Mouse (Mus musculus) intestine, embryonic 16.5 days (tissue): ENCODE data around the gene Smtnl1. TPM values are rescaled to one million over a fixed set of nuclear protein-coding genes. Genes with fewer than 3 reads are reported as not detected.
A peak's percentile ranks its signal among the peaks of the same experiment; 100 is the strongest.

Source experiments
- ATAC-seq: fragments of 200-750 bp; cut with Nextera tagmentation; 2 replicates; pipeline ENCODE4 v1.8.0; 2017; ENCODE audit warnings: moderate TSS enrichment, moderate library complexity
- H3K27ac ChIP-seq: fragments of 300-500 bp; sonication (generic); 2 replicates; pipeline ENCODE4 v1.5.1; 2014; ENCODE audit warnings: mild to moderate bottlenecking, low read length
- H3K27me3 ChIP-seq: fragments of 300-500 bp; sonication (generic); replicated peaks from 2 replicates; pipeline ENCODE4 v1.6.1; 2014; ENCODE audit warnings: low read length, control low read depth, mixed read lengths; ENCODE audit not compliant: control insufficient read depth, insufficient read depth
- H3K36me3 ChIP-seq: fragments of 300-500 bp; sonication (generic); 2 replicates; pipeline ENCODE4 v1.6.1; 2014; ENCODE audit warnings: low read length, control low read depth; ENCODE audit not compliant: control insufficient read depth, insufficient read depth
- H3K4me1 ChIP-seq: fragments of 300-500 bp; sonication (generic); 2 replicates; pipeline ENCODE4 v1.6.1; 2014; ENCODE audit warnings: low read length, control low read depth, mixed read lengths; ENCODE audit not compliant: control insufficient read depth, insufficient read depth
- H3K4me2 ChIP-seq: fragments of 300-500 bp; sonication (generic); 2 replicates; pipeline ENCODE4 v1.6.1; 2014; ENCODE audit warnings: low read depth, low read length, control low read depth
- H3K4me3 ChIP-seq: fragments of 300-500 bp; sonication (generic); 2 replicates; pipeline ENCODE4 v1.5.1; 2014; ENCODE audit warnings: mild to moderate bottlenecking, low read length
- H3K9ac ChIP-seq: fragments of 300-500 bp; sonication (generic); 2 replicates; pipeline ENCODE4 v1.6.1; 2014; ENCODE audit warnings: low read depth, low read length
- H3K9me3 ChIP-seq: fragments of 300-500 bp; sonication (generic); 2 replicates; pipeline ENCODE4 v1.6.1; 2016; ENCODE audit warnings: low read length, control low read depth; ENCODE audit not compliant: control insufficient read depth
- WGBS: fragments of 180-500 bp; shearing (Covaris S2); extraction: QIAGEN DNeasy Blood & Tissue Kit; methylation state at CpG from one replicate; pipeline ENCODE4 v1.1.7; 2014; 5-methylcytosine and 5-hydroxymethylcytosine counted together
- polyA plus RNA-seq: library from polyadenylated mRNA; unstranded; fragments of >200 nt; fragmentation: Nextera tagmentation; extraction: Ambion mirVana; gene quantifications from 2 replicates; pipeline ENCODE4 v1.2.1, GENCODE M21; 2015

The Smtnl1 gene
- 0.10 and 0.17 TPM in 2 replicates for polyA plus RNA-seq

DNA sequence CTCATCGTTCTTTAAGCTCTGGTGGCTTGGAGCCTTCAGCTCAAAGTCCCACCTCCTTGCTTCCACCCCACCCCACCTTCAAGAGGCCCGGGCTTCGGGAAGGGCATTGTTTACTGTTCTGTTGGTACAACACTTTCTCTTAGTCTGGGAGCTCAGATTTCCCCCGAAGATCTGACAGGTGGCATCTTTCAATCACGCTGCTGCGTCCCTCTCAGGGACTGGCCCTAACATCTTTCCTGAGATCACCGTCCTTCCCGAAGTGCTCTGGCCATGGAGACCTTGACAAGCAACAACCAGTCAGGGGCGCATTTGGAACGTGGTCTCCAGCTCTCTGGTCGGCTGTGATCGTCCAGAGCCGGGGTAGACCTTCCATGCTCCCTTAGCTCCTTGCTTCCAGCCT lies at the start of gene Smtnl1:
TSS of gene Smtnl1 (minus strand) at position 101 of the 400 bp plus-strand sequence.
- peaks cover 11% of the 10 kb centered on the region for H3K27me3 ChIP-seq
- 0 out of 2 replicates have a peak, but pooled peaks cover 2% of the 10 kb centered on the region for H3K4me1 ChIP-seq
- H3K4me2 ChIP-seq = no peak within 1 kb of the TSS
- ATAC-seq = no peak
- no peak within 1 kb of the TSS for H3K27ac ChIP-seq
- WGBS = 42% methylated on average over 13 of the region's 13 CpGs
- no peaks in the 10 kb centered on the region for H3K36me3 ChIP-seq
- H3K4me3 ChIP-seq = no peak within 1 kb of the TSS
- H3K9ac ChIP-seq = no peak within 1 kb of the TSS
- no peaks in the 10 kb centered on the region for H3K9me3 ChIP-seq

DNA sequence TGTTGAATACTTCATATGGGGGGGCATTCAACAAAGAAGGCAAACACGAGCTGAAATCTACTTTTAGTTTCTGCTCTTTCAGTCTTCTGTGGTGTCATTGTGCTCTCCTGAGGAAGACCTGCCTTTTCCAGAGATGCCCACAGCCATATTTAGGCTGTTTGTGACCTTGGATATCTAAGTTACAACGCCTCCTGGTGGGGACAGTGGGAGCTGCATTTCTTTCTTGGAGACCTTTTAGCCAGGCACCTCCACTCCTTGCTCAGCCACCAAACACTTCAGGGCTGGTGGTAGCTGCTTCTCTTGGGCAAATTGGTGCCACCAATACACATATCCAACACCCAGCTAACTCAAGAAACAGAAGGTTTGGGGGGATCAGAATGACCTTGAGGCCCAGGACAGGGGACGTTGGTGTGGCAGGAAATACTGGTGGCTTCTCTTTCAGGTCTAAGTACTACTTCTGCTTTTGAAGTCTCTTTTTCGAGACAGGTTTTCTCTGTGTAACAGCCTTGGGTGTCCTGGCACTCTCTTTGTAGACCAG lies 48.2 kb upstream of the Smtnl1 start:
- Histone ChIP-seq H3K4me3 (no peak overlapping the region), H3K27me3 (peaks cover 78% of the 10 kb centered on the region), H3K4me1 (peaks cover 17% of the 10 kb centered on the region), H3K4me2 (no peak overlapping the region), H3K9ac (no peak overlapping the region), H3K9me3 (no peaks in the 10 kb centered on the region), H3K36me3 (no peaks in the 10 kb centered on the region), H3K27ac (no peak overlapping the region)
- ATAC-seq = no peak
- WGBS = 64% methylated on average over 4 of the region's 4 CpGs

DNA sequence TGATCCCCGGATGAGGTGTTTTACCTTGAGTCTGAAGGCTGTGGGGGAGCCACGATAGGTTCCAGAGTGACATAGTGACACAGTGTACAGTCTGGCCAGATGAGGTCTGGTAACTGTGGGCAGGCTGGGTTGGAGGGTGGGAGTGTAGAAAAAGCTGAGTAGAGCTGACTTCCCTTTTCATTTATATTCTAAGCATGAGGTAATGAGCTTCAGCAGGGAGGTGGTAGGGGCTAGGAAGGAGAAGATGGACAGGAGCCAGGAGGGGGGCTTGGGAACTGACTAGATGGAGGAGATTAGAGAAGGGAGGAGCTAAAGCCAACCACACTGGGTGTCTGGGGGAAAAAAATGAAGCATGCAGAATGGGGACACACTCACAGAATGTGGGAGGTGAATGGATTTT lies 46.5 kb upstream of the Smtnl1 start:
- peaks cover 64% of the 10 kb centered on the region for H3K27me3 ChIP-seq
- WGBS = 60% methylated on average over 2 of the region's 2 CpGs
- H3K4me1 ChIP-seq = peaks cover 20% of the 10 kb centered on the region
- no peaks in the 10 kb centered on the region for H3K9me3 ChIP-seq
- no peak overlapping the region for H3K4me2 ChIP-seq
- H3K4me3 ChIP-seq = no peak overlapping the region
- ATAC-seq = no peak
- H3K36me3 ChIP-seq = no peaks in the 10 kb centered on the region
- H3K27ac ChIP-seq = no peak overlapping the region
- no peak overlapping the region for H3K9ac ChIP-seq

DNA sequence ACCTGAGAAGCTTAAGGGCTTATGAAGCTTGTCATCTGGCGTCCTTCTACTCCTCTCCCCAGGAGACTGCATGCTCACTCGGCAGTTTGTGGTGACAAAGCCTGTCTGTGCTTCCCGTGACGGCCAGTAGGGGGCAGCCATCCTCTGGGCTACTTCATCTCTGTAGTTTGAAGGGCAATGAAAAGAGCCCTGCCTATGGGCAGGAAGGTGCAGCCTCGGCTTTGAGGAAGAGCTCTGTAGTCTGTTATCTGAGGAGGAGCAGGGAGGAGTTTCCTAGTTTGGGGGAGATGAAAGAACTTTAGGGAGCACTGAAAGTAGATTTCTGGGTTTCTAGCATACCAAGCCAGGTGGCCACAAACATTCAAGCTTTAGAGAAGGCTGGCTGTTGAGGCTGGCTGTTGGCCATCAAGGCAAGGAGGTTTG lies 46.1 kb upstream of the Smtnl1 start:
- Histone ChIP-seq H3K4me3 (no peak overlapping the region), H3K4me1 (peaks cover 20% of the 10 kb centered on the region), H3K4me2 (no peak overlapping the region), H3K27ac (no peak overlapping the region), H3K36me3 (no peaks in the 10 kb centered on the region), H3K27me3 (peaks cover 60% of the 10 kb centered on the region), H3K9me3 (no peaks in the 10 kb centered on the region), H3K9ac (no peak overlapping the region)
- 8% methylated on average over 5 of the region's 5 CpGs for WGBS
- no peak for ATAC-seq

DNA sequence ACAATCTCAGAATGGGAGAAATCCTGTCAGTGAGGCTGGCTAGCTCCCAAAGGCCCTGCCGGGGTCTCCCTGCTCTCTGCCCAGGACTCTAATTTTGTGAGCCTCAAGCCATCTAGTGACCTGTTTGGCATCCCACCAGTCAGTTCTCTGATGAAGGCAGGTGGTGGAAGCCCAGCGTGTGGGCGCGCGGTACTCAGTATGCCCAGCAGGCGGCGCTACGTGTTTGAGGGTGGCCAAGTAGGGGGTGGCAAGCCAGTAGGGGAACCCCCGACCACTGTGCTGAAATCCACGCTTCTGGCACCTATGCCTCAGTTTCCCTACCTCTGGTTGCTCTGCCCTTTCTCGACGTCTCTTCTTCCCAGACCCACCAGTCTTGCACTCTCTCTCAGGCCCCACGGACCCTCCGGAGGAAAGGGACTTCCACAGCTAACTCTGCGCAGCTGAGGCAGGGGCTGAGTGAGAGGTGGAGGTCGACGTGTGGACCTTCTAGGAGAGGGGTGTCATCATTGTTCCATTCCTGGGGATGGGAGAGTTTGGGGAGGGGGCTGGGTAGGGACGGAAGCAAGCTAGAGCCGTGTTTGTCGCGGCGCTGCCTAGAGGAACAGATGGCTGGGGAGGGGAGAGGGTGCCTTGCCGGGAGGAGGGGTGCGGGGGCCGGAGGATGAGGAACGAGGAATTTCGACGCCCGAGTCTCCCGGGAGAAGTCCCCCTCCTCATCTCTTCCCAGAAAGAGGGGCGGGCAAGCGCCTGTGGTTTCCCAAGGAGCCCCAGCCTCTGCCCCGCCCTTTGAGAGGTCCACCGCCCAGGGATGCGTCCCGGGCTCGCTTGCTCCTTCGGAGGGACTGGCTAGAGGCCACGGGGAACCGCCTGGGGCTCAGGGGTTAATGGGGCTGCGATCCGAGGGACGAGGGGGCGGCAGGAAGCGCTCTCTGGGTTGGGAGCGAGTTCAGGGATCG lies 43.4 kb upstream of the Smtnl1 start:
- no peaks in the 10 kb centered on the region for H3K9me3 ChIP-seq
- H3K9ac ChIP-seq = peak overlapping the region; percentile 62
- 2% methylated on average over 46 of the region's 47 CpGs for WGBS
- peak overlapping the region; percentile 78 for H3K4me2 ChIP-seq
- peaks cover 4% of the 10 kb centered on the region for H3K36me3 ChIP-seq
- no peak overlapping the region for H3K27ac ChIP-seq
- peak overlapping the region; percentile 40 for H3K4me3 ChIP-seq
- peaks cover 35% of the 10 kb centered on the region for H3K27me3 ChIP-seq
- peaks cover 11% of the 10 kb centered on the region for H3K4me1 ChIP-seq
- ATAC-seq = peak; percentile 52

DNA sequence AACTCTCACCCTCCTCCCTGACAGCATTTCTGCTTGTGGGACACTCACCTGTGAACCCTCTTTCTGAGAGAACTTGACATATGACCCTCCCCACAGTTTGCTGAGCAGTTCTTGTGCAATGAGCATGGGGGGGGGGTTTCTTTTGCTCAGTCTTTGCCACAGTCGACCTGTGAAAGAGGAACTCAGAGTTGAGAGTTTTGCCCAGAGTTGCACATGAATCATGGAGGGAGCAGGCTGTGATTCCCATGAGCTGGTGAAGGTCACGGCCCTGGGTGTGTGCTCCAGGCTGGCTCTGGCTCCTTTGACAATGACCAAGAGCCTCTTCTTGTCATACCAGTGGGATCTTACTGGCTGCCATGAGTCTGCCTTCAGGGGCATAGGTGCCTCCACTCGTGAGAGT lies 39.8 kb upstream of the Smtnl1 start:
- H3K4me3 ChIP-seq = no peak overlapping the region
- no peak for ATAC-seq
- no peak overlapping the region for H3K4me2 ChIP-seq
- H3K9me3 ChIP-seq = no peaks in the 10 kb centered on the region
- no peak overlapping the region for H3K27ac ChIP-seq
- H3K27me3 ChIP-seq = peaks cover 16% of the 10 kb centered on the region
- no peak overlapping the region for H3K9ac ChIP-seq
- H3K4me1 ChIP-seq = peaks cover 11% of the 10 kb centered on the region
- WGBS = 75% methylated on average over 3 of the region's 3 CpGs
- H3K36me3 ChIP-seq = peaks cover 8% of the 10 kb centered on the region

DNA sequence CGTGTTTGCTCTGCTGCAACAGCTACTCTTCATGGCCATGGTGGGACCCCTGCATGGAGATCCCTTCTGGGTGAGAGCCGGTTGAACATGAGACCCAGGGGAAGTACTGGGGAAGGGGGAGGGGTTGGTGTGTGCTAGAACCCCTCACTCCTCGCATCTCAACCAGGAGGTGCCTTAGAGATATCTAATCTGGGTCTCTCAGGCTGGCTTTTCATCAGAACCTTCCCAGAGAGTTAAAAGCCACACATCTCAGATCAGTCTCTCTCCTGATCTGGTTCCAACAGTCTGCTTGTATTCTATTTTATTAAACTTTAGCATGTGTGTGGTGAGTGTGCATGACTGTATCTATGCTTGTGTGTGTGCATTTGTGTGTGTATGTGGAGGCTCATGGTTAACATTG lies 39.0 kb upstream of the Smtnl1 start:
- H3K27ac ChIP-seq = no peak overlapping the region
- no peak for ATAC-seq

DNA sequence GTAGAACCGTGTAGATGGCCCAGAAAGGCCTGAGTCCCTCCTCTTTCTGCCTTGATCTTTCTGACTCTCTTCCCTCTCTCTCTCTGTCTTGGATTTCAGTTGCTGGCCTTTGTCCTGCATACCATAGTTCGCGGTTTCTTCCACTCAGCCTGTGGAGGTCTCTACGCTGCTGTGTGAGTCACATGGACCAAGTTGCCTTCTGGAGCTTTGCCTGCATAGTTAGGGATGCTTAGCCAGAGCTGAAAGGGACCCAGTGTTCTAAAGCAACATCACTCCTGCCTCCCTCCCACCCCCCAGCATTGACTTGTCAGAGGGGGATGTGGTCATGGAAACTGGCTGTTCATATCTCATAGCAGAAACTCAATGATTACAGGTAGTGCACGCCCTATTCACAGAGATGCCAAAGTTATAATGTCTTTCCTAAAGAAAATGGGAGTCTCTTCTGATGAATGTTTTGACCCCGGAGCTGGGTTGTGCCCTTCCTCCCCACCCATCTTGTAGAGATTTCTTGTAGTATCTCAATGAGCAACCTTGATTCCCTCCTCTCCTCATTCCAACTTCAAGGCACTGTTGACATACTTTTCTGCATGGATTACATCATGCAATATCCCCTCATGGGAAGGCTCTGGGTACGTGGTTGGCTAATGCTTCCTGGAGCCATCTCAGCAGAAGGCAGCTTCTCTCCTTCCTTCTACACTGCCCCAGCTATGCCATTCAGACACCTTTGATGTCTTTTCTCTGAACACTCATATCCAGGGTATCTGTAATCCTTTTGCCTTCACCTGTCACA lies 37.7 kb upstream of the Smtnl1 start:
- Histone ChIP-seq H3K4me1 (no peaks in the 10 kb centered on the region), H3K4me2 (no peak overlapping the region), H3K4me3 (no peak overlapping the region), H3K27me3 (no peaks in the 10 kb centered on the region), H3K27ac (no peak overlapping the region), H3K9ac (no peak overlapping the region), H3K36me3 (peaks cover 11% of the 10 kb centered on the region), H3K9me3 (no peaks in the 10 kb centered on the region)
- no peak for ATAC-seq
- 84% methylated on average over 7 of the region's 7 CpGs for WGBS

More for the DNA sequence above, 39.0 kb upstream of the Smtnl1 start:
- WGBS = 78% methylated on average over 3 of the region's 3 CpGs
- Histone ChIP-seq H3K4me2 (no peak overlapping the region), H3K4me3 (no peak overlapping the region), H3K4me1 (peaks cover 10% of the 10 kb centered on the region), H3K9me3 (no peaks in the 10 kb centered on the region), H3K27me3 (peaks cover 8% of the 10 kb centered on the region), H3K9ac (no peak overlapping the region), H3K36me3 (peaks cover 11% of the 10 kb centered on the region)

DNA sequence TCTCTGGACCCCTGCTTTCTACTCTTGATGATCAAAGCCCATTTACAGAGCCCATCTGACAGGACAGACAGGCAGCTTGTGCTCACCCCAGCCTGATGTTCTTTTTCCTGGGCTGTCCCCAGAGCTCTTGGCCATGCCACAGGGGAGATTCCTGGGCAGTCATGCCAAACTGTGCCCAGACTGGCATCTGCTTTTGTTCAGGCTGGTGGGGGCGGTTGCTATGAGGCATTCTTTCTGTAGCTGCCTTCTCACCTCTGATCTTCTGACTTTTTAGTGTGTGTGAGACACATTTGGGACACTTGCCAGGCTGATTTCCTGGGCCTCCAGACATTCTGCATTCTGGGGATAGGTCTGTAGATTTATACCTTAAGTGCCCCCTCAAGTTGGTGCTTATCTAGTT lies 36.1 kb upstream of the Smtnl1 start:
- Histone ChIP-seq H3K4me2 (no peak overlapping the region), H3K27ac (no peak overlapping the region), H3K9me3 (no peaks in the 10 kb centered on the region), H3K9ac (no peak overlapping the region), H3K27me3 (no peaks in the 10 kb centered on the region), H3K36me3 (peaks cover 11% of the 10 kb centered on the region), H3K4me3 (no peak overlapping the region), H3K4me1 (no peaks in the 10 kb centered on the region)
- ATAC-seq = no peak
- 93% methylated on average over 1 of the region's 1 CpGs for WGBS
